9 mouse cellular contexts compared by ENCODE assay signal in genomic region chr2:147307488-147308386, GRCm38 (mm10). TPM values are rescaled to one million over a fixed set of nuclear protein-coding genes. Genes with fewer than 3 reads are reported as not detected.
DNase-seq lines count a peak whose midpoint lies in the region; ATAC-seq and TF ChIP-seq lines count a peak whose summit lies in the region.
"Had no signal": no experiment of that assay in that cellular context is flagged by ENCODE, and none has a peak within 500 bp of the region (broad histone marks: within the 10 kb centered on the region; RNA-seq: fewer than 3 reads in every experiment).

No protein-coding gene starts in this region.

- H3K9ac ChIP-seq in embryonic facial prominence, embryonic 11.5 days (replicated peaks; ENCODE audit: low read length) = no peak overlapping the region
- H3K9ac ChIP-seq in liver, embryonic 13.5 days = no peak overlapping the region
- no peak overlapping the region for H3K9ac ChIP-seq in neural tube, embryonic 14.5 days (replicated peaks; ENCODE audit: low read depth, low read length)
- H3K9ac ChIP-seq: heart, embryonic 15.5 days had no signal

- peak; percentile 65 to 72 for DNase-seq in adrenal gland, postnatal 36 days
- DNase-seq in embryonic facial prominence, embryonic 11.5 days (ENCODE audit: low spot score) = peak; percentile 86
- DNase-seq in heart, embryonic 10.5 days (ENCODE audit: low spot score) = peak; percentile 80
- peak; percentile 80 for DNase-seq in kidney, postnatal 10 days
- peak; percentile 16 for DNase-seq in liver, embryonic 13.5 days
- peak; percentile 35 for DNase-seq in urinary bladder, adult 2 months (ENCODE audit: low spot score)

- peaks cover 7% of the 10 kb centered on the region for H3K4me1 ChIP-seq in E14TG2a.4 (replicated peaks; ENCODE audit: low read depth, low read length)
- H3K4me1 ChIP-seq in embryonic facial prominence, embryonic 11.5 days (ENCODE audit: control insufficient read depth, insufficient read depth, low read length) = no peaks in the 10 kb centered on the region
- H3K4me1 ChIP-seq in heart, embryonic 10.5 days = no peaks in the 10 kb centered on the region
- H3K4me1 ChIP-seq in liver, embryonic 13.5 days (replicated peaks) = no peaks in the 10 kb centered on the region
- H3K4me1 ChIP-seq in neural tube, embryonic 14.5 days (ENCODE audit: control insufficient read depth, insufficient read depth, low read length) = no peaks in the 10 kb centered on the region
- H3K4me1 ChIP-seq: heart, embryonic 15.5 days had no signal

- H3K9me3 ChIP-seq in E14TG2a.4 (ENCODE audit: low read length) = no peaks in the 10 kb centered on the region
- no peaks in the 10 kb centered on the region for H3K9me3 ChIP-seq in embryonic facial prominence, embryonic 11.5 days (replicated peaks; ENCODE audit: control insufficient read depth, low read length)
- no peaks in the 10 kb centered on the region for H3K9me3 ChIP-seq in heart, embryonic 10.5 days
- no peaks in the 10 kb centered on the region for H3K9me3 ChIP-seq in liver, embryonic 13.5 days (replicated peaks)
- no peaks in the 10 kb centered on the region for H3K9me3 ChIP-seq in neural tube, embryonic 14.5 days (ENCODE audit: control insufficient read depth, low read length)
- H3K9me3 ChIP-seq: heart, embryonic 15.5 days had no signal

- H3K27me3 ChIP-seq in E14TG2a.4 (ENCODE audit: insufficient read depth, low read length) = peaks cover 25% of the 10 kb centered on the region
- H3K27me3 ChIP-seq in embryonic facial prominence, embryonic 11.5 days (ENCODE audit: control insufficient read depth, insufficient read depth, low read length) = 0 out of 2 replicates have a peak, but pooled peaks cover 2% of the 10 kb centered on the region
- peaks cover 23% of the 10 kb centered on the region; the same call in 1 of the 2 replicates for H3K27me3 ChIP-seq in heart, embryonic 10.5 days (ENCODE audit: insufficient read depth, poor library complexity, severe bottlenecking)
- 0 out of 2 replicates have a peak, but pooled peaks cover 5% of the 10 kb centered on the region for H3K27me3 ChIP-seq in liver, embryonic 13.5 days
- H3K27me3 ChIP-seq in neural tube, embryonic 14.5 days (ENCODE audit: control insufficient read depth, insufficient read depth, low read length) = peaks cover 3% of the 10 kb centered on the region; the same call in 1 of the 2 replicates

- H3K4me2 ChIP-seq in embryonic facial prominence, embryonic 11.5 days (ENCODE audit: low read depth, low read length) = no peak overlapping the region
- H3K4me2 ChIP-seq in liver, embryonic 13.5 days = no peak overlapping the region
- no peak overlapping the region for H3K4me2 ChIP-seq in neural tube, embryonic 14.5 days (ENCODE audit: low read depth, low read length)
- H3K4me2 ChIP-seq: heart, embryonic 15.5 days had no signal

- ATAC-seq in embryonic facial prominence, embryonic 11.5 days (replicated peaks; ENCODE audit: insufficient number of reproducible peaks, low FRiP score, low TSS enrichment, low read depth) = peak; percentile 88
- no peak for ATAC-seq in liver, embryonic 13.5 days (ENCODE audit: low read depth)
- ATAC-seq in neural tube, embryonic 14.5 days (ENCODE audit: low read depth) = peak; percentile 93

- peak; percentile 89 for TF ChIP-seq CTCF in E14TG2a.4 (conservative IDR thresholded peaks at IDR 0.05; ENCODE audit: low read length)

- H3K4me3 ChIP-seq in E14TG2a.4 (replicated peaks; ENCODE audit: low read length) = no peak overlapping the region
- H3K4me3 ChIP-seq in embryonic facial prominence, embryonic 11.5 days (ENCODE audit: low read depth, low read length) = no peak overlapping the region
- H3K4me3 ChIP-seq in heart, embryonic 10.5 days = no peak overlapping the region
- H3K4me3 ChIP-seq in liver, embryonic 13.5 days (replicated peaks) = no peak overlapping the region
- no peak overlapping the region for H3K4me3 ChIP-seq in neural tube, embryonic 14.5 days (ENCODE audit: low read depth, low read length)
- H3K4me3 ChIP-seq: heart, embryonic 15.5 days had no signal

- H3K36me3 ChIP-seq in E14TG2a.4 (ENCODE audit: insufficient read depth, low read length) = no peaks in the 10 kb centered on the region
- H3K36me3 ChIP-seq in embryonic facial prominence, embryonic 11.5 days (replicated peaks; ENCODE audit: control insufficient read depth, insufficient read depth, low read depth, low read length) = no peaks in the 10 kb centered on the region
- H3K36me3 ChIP-seq in heart, embryonic 10.5 days = no peaks in the 10 kb centered on the region
- no peaks in the 10 kb centered on the region for H3K36me3 ChIP-seq in liver, embryonic 13.5 days
- no peaks in the 10 kb centered on the region for H3K36me3 ChIP-seq in neural tube, embryonic 14.5 days (ENCODE audit: control insufficient read depth, insufficient read depth, low read length)
- H3K36me3 ChIP-seq: heart, embryonic 15.5 days had no signal

- WGBS in embryonic facial prominence, embryonic 11.5 days = 19% methylated on average over 12 of the region's 12 CpGs
- 16% methylated on average over 12 of the region's 12 CpGs for WGBS in heart, embryonic 10.5 days
- WGBS in liver, embryonic 13.5 days (ENCODE audit: insufficient replicate concordance) = 18% methylated on average over 12 of the region's 12 CpGs
- WGBS in neural tube, embryonic 14.5 days = 17% methylated on average over 12 of the region's 12 CpGs

- H3K27ac ChIP-seq in embryonic facial prominence, embryonic 11.5 days (replicated peaks; ENCODE audit: low read depth, low read length) = no peak overlapping the region
- no peak overlapping the region for H3K27ac ChIP-seq in heart, embryonic 10.5 days
- no peak overlapping the region for H3K27ac ChIP-seq in liver, embryonic 13.5 days
- H3K27ac ChIP-seq in neural tube, embryonic 14.5 days (ENCODE audit: low read depth, low read length) = no peak overlapping the region
- H3K27ac ChIP-seq: heart, embryonic 15.5 days had no signal

RNA-seq across cellular contexts. Expression of gene Pax1, which starts 54.0 kb away (rescaled TPM):
- total RNA-seq in adrenal gland, postnatal 36 days (2021) = not detected
- polyA plus RNA-seq in embryonic facial prominence, embryonic 11.5 days (2014; fragmentation: Nextera tagmentation; extraction: Ambion mirVana) = 6.5 and 9.1 TPM in 2 replicates
- 0.54 and 1.7 TPM in 2 replicates for polyA plus RNA-seq in heart, embryonic 10.5 days (2016; fragmentation: Nextera tagmentation; extraction: Ambion mirVana)
- polyA plus RNA-seq in liver, embryonic 13.5 days (2015; fragmentation: Nextera tagmentation; extraction: Ambion mirVana) = not detected in 2 replicates
- 0.09 and 0.22 TPM in 2 replicates for polyA plus RNA-seq in neural tube, embryonic 14.5 days (2014; fragmentation: Nextera tagmentation; extraction: Ambion mirVana)
- 0.03 TPM in 1 of 2 replicates, not detected in the other for polyA plus RNA-seq in urinary bladder, adult 2 months (2012; rRNA removed)

Comparison
In these comparisons a context has a peak if more than half of its experiments do, and no peak if none do; other contexts are left out.
1. DNase-seq: peak in every context shown above with its lines; median percentile 86 in embryonic facial prominence, embryonic 11.5 days; 80 in heart, embryonic 10.5 days; 80 in kidney, postnatal 10 days; 68 in adrenal gland, postnatal 36 days; 35 in urinary bladder, adult 2 months; 16 in liver, embryonic 13.5 days.